In the genomic region with DNA sequence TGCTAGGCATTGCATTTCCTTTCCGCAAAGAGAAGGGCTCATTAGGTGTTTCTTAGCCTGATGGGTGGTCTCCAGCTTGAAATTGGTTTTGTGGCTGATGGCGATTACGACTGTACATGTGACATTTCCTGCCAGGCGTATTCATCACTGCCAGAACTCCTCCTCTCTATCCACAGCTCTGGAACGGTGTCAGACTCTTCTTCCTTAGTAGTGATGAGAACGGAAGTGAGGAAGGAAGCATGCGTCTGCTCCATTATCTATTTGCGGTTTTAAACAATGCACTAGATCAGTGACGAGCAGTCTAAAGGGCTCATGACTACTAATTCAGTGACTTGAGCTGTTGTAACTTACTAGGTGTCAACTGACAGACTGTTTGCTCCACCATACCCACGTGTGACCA, we compare ENCODE assay signal across 15 mouse cellular contexts.
DNase-seq lines count a peak whose midpoint lies in the region; ATAC-seq and TF ChIP-seq lines count a peak whose summit lies in the region.
"Had no signal": no experiment of that assay in that cellular context is flagged by ENCODE, and none has a peak within 500 bp of the region (broad histone marks: within the 10 kb centered on the region; RNA-seq: fewer than 3 reads in every experiment).

No protein-coding gene starts in this region.

- TF ChIP-seq POLR2A in cerebellum, adult 2 months (IDR thresholded peaks at IDR 0.05; ENCODE audit: borderline replicate concordance, insufficient read depth, low read length) = no peak

- peak; percentile 4 for DNase-seq in heart, adult 8-10 months (ENCODE audit: low spot score)
- no peak for DNase-seq in heart, postnatal 36 days
- peak; percentile 35 for DNase-seq in kidney, postnatal 0 days (ENCODE audit: low spot score)
- DNase-seq in kidney, postnatal 4 days = no peak
- peak; percentile 64 for DNase-seq in midbrain, embryonic 11.5 days (ENCODE audit: low spot score, missing footprints)
- no peak for DNase-seq in midbrain, postnatal 0 days (ENCODE audit: low spot score)
- no peak for DNase-seq in left cerebral cortex, adult 11 months (ENCODE audit: low spot score)
- no peak for DNase-seq in cerebellum, adult 2 months
- DNase-seq: cerebellum, adult 8-10 months; forebrain, postnatal 0 days; thymus, postnatal 4 days had no signal

- H3K4me3 ChIP-seq in kidney, postnatal 0 days (replicated peaks; ENCODE audit: low read depth, low read length) = no peak overlapping the region
- no peak overlapping the region for H3K4me3 ChIP-seq in midbrain, embryonic 11.5 days (ENCODE audit: low read depth, low read length)
- no peak overlapping the region for H3K4me3 ChIP-seq in midbrain, postnatal 0 days (ENCODE audit: low read depth, low read length)
- H3K4me3 ChIP-seq in cerebellum, adult 2 months (replicated peaks; ENCODE audit: insufficient read depth, low read depth, low read length) = no peak overlapping the region
- H3K4me3 ChIP-seq: erythroblast, embryonic 14.5 days; limb, embryonic 15.5 days had no signal

- no peak overlapping the region for H3K9ac ChIP-seq in kidney, postnatal 0 days (ENCODE audit: low read depth, low read length)
- H3K9ac ChIP-seq in midbrain, embryonic 11.5 days (ENCODE audit: low read length) = no peak overlapping the region
- H3K9ac ChIP-seq in midbrain, postnatal 0 days (replicated peaks; ENCODE audit: low read length, poor library complexity, severe bottlenecking) = no peak overlapping the region
- H3K9ac ChIP-seq: forebrain, postnatal 0 days; hindbrain, embryonic 14.5 days; limb, embryonic 15.5 days had no signal

- 59% methylated on average over 10 of the region's 10 CpGs for WGBS in kidney, postnatal 0 days
- WGBS in midbrain, embryonic 11.5 days = 85% methylated on average over 10 of the region's 10 CpGs
- WGBS in midbrain, postnatal 0 days = 70% methylated on average over 10 of the region's 10 CpGs
- WGBS in cerebellum, adult 2 months = 45% methylated on average over 10 of the region's 10 CpGs

- no peaks in the 10 kb centered on the region for H3K27me3 ChIP-seq in kidney, postnatal 0 days (ENCODE audit: insufficient read depth, low read length)
- H3K27me3 ChIP-seq in midbrain, embryonic 11.5 days (ENCODE audit: control insufficient read depth, insufficient read depth, low read length) = no peaks in the 10 kb centered on the region
- H3K27me3 ChIP-seq in midbrain, postnatal 0 days (ENCODE audit: insufficient read depth, low read length) = no peaks in the 10 kb centered on the region
- no peaks in the 10 kb centered on the region for H3K27me3 ChIP-seq in cerebellum, adult 2 months (ENCODE audit: control insufficient read depth, insufficient read depth, low read length)
- H3K27me3 ChIP-seq: limb, embryonic 15.5 days; Patski had no signal

- intact Hi-C loops in heart, postnatal 36 days (cut with DNase I) = no loop called here

- ATAC-seq in kidney, postnatal 0 days (replicated peaks; ENCODE audit: low FRiP score, low read depth) = no peak
- ATAC-seq in midbrain, embryonic 11.5 days (ENCODE audit: low FRiP score) = no peak
- no peak for ATAC-seq in midbrain, postnatal 0 days (ENCODE audit: low FRiP score)
- ATAC-seq: forebrain, postnatal 0 days; Patski had no signal

- H3K9me3 ChIP-seq in kidney, postnatal 0 days (replicated peaks; ENCODE audit: low read length) = no peaks in the 10 kb centered on the region
- H3K9me3 ChIP-seq in midbrain, embryonic 11.5 days (ENCODE audit: control insufficient read depth, low read length) = no peaks in the 10 kb centered on the region
- no peaks in the 10 kb centered on the region for H3K9me3 ChIP-seq in midbrain, postnatal 0 days (ENCODE audit: low read length)
- H3K9me3 ChIP-seq: limb, embryonic 15.5 days had no signal

- H3K4me1 ChIP-seq in kidney, postnatal 0 days (replicated peaks; ENCODE audit: insufficient read depth, low read length) = no peaks in the 10 kb centered on the region
- no peaks in the 10 kb centered on the region for H3K4me1 ChIP-seq in midbrain, embryonic 11.5 days (ENCODE audit: control insufficient read depth, insufficient read depth, low read length)
- H3K4me1 ChIP-seq in midbrain, postnatal 0 days (ENCODE audit: insufficient read depth, low read length) = no peaks in the 10 kb centered on the region
- H3K4me1 ChIP-seq in cerebellum, adult 2 months (ENCODE audit: control insufficient read depth, insufficient read depth, low read length) = no peaks in the 10 kb centered on the region

- no peak for TF ChIP-seq CTCF in kidney, postnatal 0 days (IDR thresholded peaks at IDR 0.05; ENCODE audit: low read depth)
- no peak for TF ChIP-seq CTCF in midbrain, postnatal 0 days (IDR thresholded peaks at IDR 0.05)
- TF ChIP-seq CTCF in cerebellum, adult 2 months (IDR thresholded peaks at IDR 0.05; ENCODE audit: borderline replicate concordance, insufficient read depth, low read depth, low read length) = no peak

- no peak overlapping the region for H3K4me2 ChIP-seq in kidney, postnatal 0 days (ENCODE audit: low read length)
- no peak overlapping the region for H3K4me2 ChIP-seq in midbrain, embryonic 11.5 days
- no peak overlapping the region for H3K4me2 ChIP-seq in midbrain, postnatal 0 days (ENCODE audit: low read depth, low read length, poor library complexity, severe bottlenecking)
- H3K4me2 ChIP-seq: hindbrain, embryonic 14.5 days; limb, embryonic 15.5 days had no signal

- H3K27ac ChIP-seq in kidney, postnatal 0 days = no peak overlapping the region
- H3K27ac ChIP-seq in midbrain, embryonic 11.5 days (ENCODE audit: low read depth, low read length) = no peak overlapping the region
- no peak overlapping the region for H3K27ac ChIP-seq in midbrain, postnatal 0 days (ENCODE audit: low read depth, low read length)
- no peak overlapping the region for H3K27ac ChIP-seq in cerebellum, adult 2 months (ENCODE audit: insufficient read depth, low read length)
- H3K27ac ChIP-seq: hindbrain, embryonic 14.5 days; limb, embryonic 15.5 days had no signal

- H3K36me3 ChIP-seq in kidney, postnatal 0 days (ENCODE audit: insufficient read depth, low read length) = no peaks in the 10 kb centered on the region
- H3K36me3 ChIP-seq in midbrain, embryonic 11.5 days (ENCODE audit: control insufficient read depth, insufficient read depth, low read length) = no peaks in the 10 kb centered on the region
- no peaks in the 10 kb centered on the region for H3K36me3 ChIP-seq in midbrain, postnatal 0 days (ENCODE audit: insufficient read depth, low read length)
- H3K36me3 ChIP-seq: limb, embryonic 15.5 days had no signal

Comparison
In these comparisons a context has a peak if more than half of its experiments do, and no peak if none do; other contexts are left out.
1. DNase-seq: peak in heart, adult 8-10 months (single experiment), kidney, postnatal 0 days (single experiment) and midbrain, embryonic 11.5 days (single experiment); none in heart, postnatal 36 days (0 of 2), kidney, postnatal 4 days (0 of 2), midbrain, postnatal 0 days (single experiment), left cerebral cortex, adult 11 months (single experiment) and cerebellum, adult 2 months (0 of 2).